Mouse (Mus musculus) liver, embryonic 15.5 days (tissue): ENCODE results near the gene Mical3. TPM values are rescaled to one million over a fixed set of nuclear protein-coding genes. Genes with fewer than 3 reads are reported as not detected.
A peak's percentile ranks its signal among the peaks of the same experiment; 100 is the strongest.

Experiments used
- ATAC-seq: fragments of 200-750 bp; cut with Nextera tagmentation; 2 replicates; pipeline ENCODE4 v1.8.0; 2017; ENCODE audit warnings: moderate number of reproducible peaks, mild to moderate bottlenecking, moderate library complexity; ENCODE audit not compliant: insufficient read depth
- H3K27ac ChIP-seq: fragments of 300-500 bp; sonication (generic); replicated peaks from 2 replicates; pipeline ENCODE4 v1.5.1; 2015; ENCODE audit warnings: mild to moderate bottlenecking, inconsistent platforms
- H3K27me3 ChIP-seq: fragments of 300-500 bp; sonication (generic); 2 replicates; pipeline ENCODE4 v1.6.1; 2015; ENCODE audit warnings: mild to moderate bottlenecking, inconsistent platforms
- H3K36me3 ChIP-seq: fragments of 300-500 bp; sonication (generic); replicated peaks from 2 replicates; pipeline ENCODE4 v1.6.1; 2015; ENCODE audit warnings: moderate library complexity, mild to moderate bottlenecking, inconsistent platforms
- H3K4me1 ChIP-seq: fragments of 300-500 bp; sonication (generic); replicated peaks from 2 replicates; pipeline ENCODE4 v1.6.1; 2015; ENCODE audit warnings: inconsistent platforms
- H3K4me2 ChIP-seq: fragments of 300-500 bp; sonication (generic); 2 replicates; pipeline ENCODE4 v1.6.1; 2015; ENCODE audit warnings: moderate library complexity, mild to moderate bottlenecking, inconsistent platforms
- H3K4me3 ChIP-seq: fragments of 300-500 bp; sonication (generic); replicated peaks from 2 replicates; pipeline ENCODE4 v1.5.1; 2015; ENCODE audit warnings: mild to moderate bottlenecking, inconsistent platforms
- H3K9ac ChIP-seq: fragments of 300-500 bp; sonication (generic); 2 replicates; pipeline ENCODE4 v1.6.1; 2015; ENCODE audit warnings: moderate library complexity, mild to moderate bottlenecking, inconsistent platforms
- H3K9me3 ChIP-seq: fragments of 300-500 bp; sonication (generic); replicated peaks from 2 replicates; pipeline ENCODE4 v1.6.1; 2016; ENCODE audit warnings: inconsistent platforms
- WGBS: fragments of 180-500 bp; shearing (Covaris S2); methylation state at CpG from one replicate; pipeline ENCODE4 v1.1.7; 2015; ENCODE audit warnings: mixed read lengths; ENCODE audit not compliant: insufficient replicate concordance; 5-methylcytosine and 5-hydroxymethylcytosine counted together
- polyA plus RNA-seq: library from polyadenylated mRNA; unstranded; fragments of >200 nt; fragmentation: Nextera tagmentation; extraction: Ambion mirVana; gene quantifications from 2 replicates; pipeline ENCODE4 v1.2.1, GENCODE M21; 2015

The Mical3 gene
- polyA plus RNA-seq, 1 experiment from 2014 or later, result 8.7 TPM

DNA sequence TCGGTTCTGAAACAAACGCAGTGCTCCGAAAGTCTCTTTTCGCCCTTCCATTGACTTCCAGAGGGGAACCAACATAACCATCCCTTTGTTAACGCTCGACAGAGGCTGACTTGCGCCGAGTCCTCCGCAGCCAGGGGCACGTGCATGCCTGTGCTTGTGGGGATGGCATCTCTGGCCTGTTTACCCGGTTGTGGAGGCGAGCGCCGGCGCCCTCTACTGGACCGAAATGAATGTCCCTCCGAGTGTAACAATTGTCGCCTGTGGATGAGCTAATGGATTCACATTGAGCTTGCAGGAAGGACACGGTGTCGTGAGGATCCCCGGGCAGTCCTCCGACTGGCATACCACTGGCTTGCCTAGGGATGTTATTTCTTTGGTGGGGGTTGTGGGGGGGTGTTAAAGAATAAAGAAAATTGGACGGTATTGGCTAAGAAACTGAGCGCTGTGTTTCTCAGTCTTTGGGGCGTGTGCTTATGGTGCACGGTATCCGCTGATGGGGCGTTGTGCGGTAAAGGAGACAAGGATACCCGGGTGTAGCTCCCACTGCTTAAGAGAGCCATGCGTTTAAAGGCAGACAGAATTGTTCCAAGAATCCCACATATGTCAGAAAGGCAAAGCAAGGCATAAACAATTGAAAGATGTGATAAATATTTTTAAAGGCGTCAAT lies 627 bp downstream of the Mical3 start:
- H3K27me3 ChIP-seq, result peaks cover 64% of the 10 kb centered on the region
- H3K4me2 ChIP-seq, result peak overlapping the region; percentile 75
- 1% methylated on average over 32 of the region's 32 CpGs for WGBS

DNA sequence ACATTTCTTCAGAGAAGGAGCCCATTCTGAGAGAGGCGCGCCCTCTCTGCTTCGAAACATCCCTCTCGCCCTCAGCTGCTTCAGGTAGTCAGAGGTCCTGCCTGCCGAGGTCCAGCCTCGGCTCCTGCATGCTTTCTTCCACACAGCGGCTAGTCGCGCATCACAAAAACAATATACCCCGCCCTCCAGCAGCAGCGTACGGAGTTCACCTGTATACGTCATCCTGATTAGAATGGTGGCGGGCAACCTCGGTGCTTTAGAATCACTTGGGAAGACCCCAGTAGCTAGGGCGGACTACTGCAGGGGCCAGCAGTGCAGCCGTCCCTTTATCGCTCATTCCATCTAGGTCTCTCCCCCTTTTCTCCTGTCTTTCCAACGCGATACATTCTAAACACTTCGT lies 1.3 kb downstream of the Mical3 start:
- no peak overlapping the region for H3K27ac ChIP-seq
- ATAC-seq, result peak; percentile 29; the same call in 1 of the 2 replicates
- H3K9me3 ChIP-seq, result no peaks in the 10 kb centered on the region

More for the DNA sequence above, 627 bp downstream of the Mical3 start:
- H3K9me3 ChIP-seq, result no peaks in the 10 kb centered on the region
- no peaks in the 10 kb centered on the region for H3K36me3 ChIP-seq
- H3K4me3 ChIP-seq, result peak overlapping the region; percentile 42
- no peak overlapping the region for H3K27ac ChIP-seq
- H3K4me1 ChIP-seq, result peaks cover 18% of the 10 kb centered on the region
- peak overlapping the region; percentile 45; the same call in 1 of the 2 replicates for H3K9ac ChIP-seq
- ATAC-seq, result peak; percentile 87

GRCm38 (mm10) chr6:121128736-121129135 lies 2.1 kb downstream of the Mical3 start:
- 78% methylated on average over 5 of the region's 5 CpGs for WGBS
- no peaks in the 10 kb centered on the region for H3K9me3 ChIP-seq
- H3K4me1 ChIP-seq, result peaks cover 18% of the 10 kb centered on the region
- no peaks in the 10 kb centered on the region for H3K36me3 ChIP-seq
- no peak overlapping the region for H3K4me3 ChIP-seq
- H3K9ac ChIP-seq, result no peak overlapping the region
- peaks cover 50% of the 10 kb centered on the region for H3K27me3 ChIP-seq
- no peak overlapping the region for H3K27ac ChIP-seq
- ATAC-seq, result no peak
- no peak overlapping the region for H3K4me2 ChIP-seq

More for the DNA sequence above, 1.3 kb downstream of the Mical3 start:
- Histone ChIP-seq H3K36me3 (no peaks in the 10 kb centered on the region), H3K9ac (peak overlapping the region; percentile 45; the same call in 1 of the 2 replicates), H3K4me3 (peak overlapping the region; percentile 42), H3K4me1 (peaks cover 18% of the 10 kb centered on the region), H3K27me3 (peaks cover 57% of the 10 kb centered on the region), H3K4me2 (peak overlapping the region; percentile 75)
- 13% methylated on average over 21 of the region's 21 CpGs for whole genome bisulfite sequencing

DNA sequence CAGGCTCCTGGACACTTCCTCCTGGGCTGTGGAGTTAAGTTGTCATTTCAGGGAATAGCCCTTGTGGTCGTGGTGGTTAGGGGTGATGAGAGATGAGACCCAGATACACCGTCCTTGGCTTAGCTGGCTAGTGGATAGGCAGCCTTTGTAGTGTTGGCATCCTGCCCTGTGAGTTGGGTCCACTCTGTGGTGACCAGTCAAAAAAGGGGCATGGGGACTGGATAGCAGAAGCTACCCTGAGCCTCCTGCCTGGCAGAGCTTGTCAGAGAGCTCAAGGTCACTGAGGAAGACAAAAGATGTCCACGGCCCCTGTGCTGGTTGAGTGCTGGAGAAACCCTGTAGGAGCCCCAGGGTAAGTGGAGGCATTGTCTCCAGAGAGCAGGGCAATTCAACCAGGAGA lies 3.1 kb downstream of the Mical3 start:
- no peaks in the 10 kb centered on the region for H3K36me3 ChIP-seq
- WGBS, result 35% methylated on average over 3 of the region's 3 CpGs
- no peak overlapping the region for H3K4me2 ChIP-seq
- H3K27me3 ChIP-seq, result peaks cover 42% of the 10 kb centered on the region
- no peak overlapping the region for H3K9ac ChIP-seq
- no peak overlapping the region for H3K27ac ChIP-seq
- H3K9me3 ChIP-seq, result no peaks in the 10 kb centered on the region
- H3K4me1 ChIP-seq, result peaks cover 20% of the 10 kb centered on the region
- H3K4me3 ChIP-seq, result no peak overlapping the region
- no peak for ATAC-seq

GRCm38 (mm10) chr6:121126202-121126601 lies 4.6 kb downstream of the Mical3 start:
- no peak for ATAC-seq
- 74% methylated on average over 5 of the region's 5 CpGs for WGBS
- no peaks in the 10 kb centered on the region for H3K9me3 ChIP-seq
- peaks cover 31% of the 10 kb centered on the region for H3K27me3 ChIP-seq
- no peak overlapping the region for H3K27ac ChIP-seq
- no peak overlapping the region for H3K9ac ChIP-seq
- no peak overlapping the region for H3K4me2 ChIP-seq
- H3K36me3 ChIP-seq, result no peaks in the 10 kb centered on the region
- peaks cover 23% of the 10 kb centered on the region for H3K4me1 ChIP-seq
- no peak overlapping the region for H3K4me3 ChIP-seq

GRCm38 (mm10) chr6:121122739-121123241 lies 8.0 kb downstream of the Mical3 start:
- WGBS, result 60% methylated on average over 5 of the region's 5 CpGs
- Histone ChIP-seq H3K4me2 (no peak overlapping the region), H3K9ac (no peak overlapping the region), H3K4me3 (no peak overlapping the region), H3K27me3 (peaks cover 9% of the 10 kb centered on the region; the same call in 1 of the 2 replicates), H3K4me1 (peaks cover 6% of the 10 kb centered on the region; the same call in 1 of the 2 replicates), H3K9me3 (no peaks in the 10 kb centered on the region), H3K27ac (peak overlapping the region; percentile 26; the same call in 1 of the 2 replicates), H3K36me3 (no peaks in the 10 kb centered on the region)
- peak; percentile 44; the same call in 1 of the 2 replicates for ATAC-seq

DNA sequence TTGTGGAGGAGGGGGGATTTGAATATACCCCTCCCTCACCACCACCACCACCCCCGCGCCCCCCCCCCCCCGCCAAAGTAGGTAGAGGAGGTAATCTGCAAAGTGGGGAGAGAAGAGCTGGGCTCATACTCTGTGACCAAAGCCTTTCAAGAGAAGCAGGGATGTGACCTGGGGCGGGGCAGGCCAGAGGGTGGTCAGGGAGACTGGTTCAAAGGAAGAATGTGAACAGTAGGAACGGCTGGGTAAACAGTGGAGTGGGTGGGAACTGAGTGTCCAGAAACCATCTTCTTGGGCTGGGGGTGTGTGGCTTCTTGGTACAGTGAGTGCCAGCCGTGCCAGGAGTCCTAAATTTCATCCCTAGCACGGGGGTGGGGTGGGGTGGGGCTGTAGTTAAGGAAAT lies 10.0 kb downstream of the Mical3 start:
- Histone ChIP-seq H3K27ac (no peak overlapping the region), H3K4me3 (no peak overlapping the region), H3K4me1 (peaks cover 10% of the 10 kb centered on the region; the same call in 1 of the 2 replicates), H3K4me2 (no peak overlapping the region), H3K36me3 (no peaks in the 10 kb centered on the region), H3K9me3 (no peaks in the 10 kb centered on the region), H3K27me3 (peaks cover 4% of the 10 kb centered on the region; the same call in 1 of the 2 replicates), H3K9ac (no peak overlapping the region)
- ATAC-seq, result no peak
- 56% methylated on average over 7 of the region's 7 CpGs for WGBS

- Histone ChIP-seq H3K27ac (no peak overlapping the region), H3K36me3 (no peaks in the 10 kb centered on the region), H3K27me3 (peaks cover 4% of the 10 kb centered on the region; the same call in 1 of the 2 replicates), H3K9me3 (no peaks in the 10 kb centered on the region), H3K4me3 (no peak overlapping the region), H3K4me2 (no peak overlapping the region), H3K4me1 (peaks cover 16% of the 10 kb centered on the region), H3K9ac (no peak overlapping the region)
- 79% methylated on average over 15 of the region's 15 CpGs for WGBS
- no peak for ATAC-seq
Observed at GRCm38 (mm10) chr6:121117971-121118755, 12.6 kb downstream of the Mical3 start.

GRCm38 (mm10) chr6:121117142-121117541 lies 13.7 kb downstream of the Mical3 start:
- 68% methylated on average over 4 of the region's 4 CpGs for WGBS
- Histone ChIP-seq H3K9ac (no peak overlapping the region), H3K9me3 (no peaks in the 10 kb centered on the region), H3K36me3 (no peaks in the 10 kb centered on the region), H3K27me3 (peaks cover 4% of the 10 kb centered on the region; the same call in 1 of the 2 replicates), H3K4me1 (peaks cover 20% of the 10 kb centered on the region), H3K4me3 (no peak overlapping the region), H3K27ac (no peak overlapping the region), H3K4me2 (no peak overlapping the region)
- no peak for ATAC-seq

- no peaks in the 10 kb centered on the region for H3K36me3 ChIP-seq
- no peak for ATAC-seq
- H3K27me3 ChIP-seq, result peaks cover 3% of the 10 kb centered on the region; the same call in 1 of the 2 replicates
- H3K4me1 ChIP-seq, result peaks cover 27% of the 10 kb centered on the region
- H3K9me3 ChIP-seq, result no peaks in the 10 kb centered on the region
- no peak overlapping the region for H3K4me2 ChIP-seq
- WGBS, result 39% methylated on average over 10 of the region's 10 CpGs
- no peak overlapping the region for H3K4me3 ChIP-seq
- H3K27ac ChIP-seq, result no peak overlapping the region
- H3K9ac ChIP-seq, result no peak overlapping the region
Observed at GRCm38 (mm10) chr6:121116434-121116833, 14.4 kb downstream of the Mical3 start.
